Mouse (Mus musculus) erythroblast, embryonic 14.5 days (primary cell): ENCODE results near the gene Uqcc3. TPM values are rescaled to one million over a fixed set of nuclear protein-coding genes. Genes with fewer than 3 reads are reported as not detected.
"Not testable (repeated sequence)": the region's sequence is repeated elsewhere in the genome, so short reads cannot be mapped to it uniquely, and the experiment has no call there.

Experiments
- H3K27me3 ChIP-seq: 2 replicates; pipeline ENCODE4 v1.6.1; 2012; ENCODE audit warnings: inconsistent platforms; ENCODE audit not compliant: control insufficient read depth
- H3K36me3 ChIP-seq: 2 replicates; pipeline ENCODE4 v1.6.1; 2012; ENCODE audit warnings: mild to moderate bottlenecking, inconsistent platforms; ENCODE audit not compliant: control insufficient read depth
- H3K4me1 ChIP-seq: 2 replicates; pipeline ENCODE4 v1.6.1; 2012; ENCODE audit warnings: inconsistent platforms; ENCODE audit not compliant: control insufficient read depth
- H3K4me3 ChIP-seq: replicated peaks from 2 replicates; pipeline ENCODE3; 2012; ENCODE audit warnings: moderate library complexity, mild to moderate bottlenecking, inconsistent platforms
- H3K9me3 ChIP-seq: 2 replicates; pipeline ENCODE4 v1.6.1; 2012; ENCODE audit warnings: low read length, inconsistent platforms, mixed read lengths; ENCODE audit not compliant: control insufficient read depth
- GATA1 ChIP-seq: IDR thresholded peaks from 2 replicates; pipeline ENCODE4 v1.6.1; 2012; ENCODE audit warnings: low read length, inconsistent platforms, mixed read lengths
- TAL1 ChIP-seq: IDR thresholded peaks from 3 replicates; pipeline ENCODE4 v1.6.1; 2012; ENCODE audit warnings: low read length, inconsistent platforms, mixed read lengths
- polyA plus RNA-seq: library from polyadenylated mRNA; stranded (reverse); fragments of >175 nt; gene quantifications from 2 replicates; pipeline ENCODE4 v1.2.3, GENCODE M21; 2012

Gene Uqcc3
- polyA plus RNA-seq, 1 experiment: 3.8 TPM

- H3K9me3 ChIP-seq: peaks cover 3% of the 10 kb centered on the region; the same call in 1 of the 2 replicates
- H3K4me3 ChIP-seq: peak within 1 kb of the TSS; percentile 70
- H3K36me3 ChIP-seq: peaks cover 68% of the 10 kb centered on the region
- no peak for TF ChIP-seq TAL1
- TF ChIP-seq GATA1: no peak
- no peaks in the 10 kb centered on the region for H3K27me3 ChIP-seq
- peaks cover 70% of the 10 kb centered on the region for H3K4me1 ChIP-seq
Measured at GRCm38 (mm10) chr19:8897865-8898495, 17.3 kb upstream of the Uqcc3 start, which contains the start of gene Ganab. Ganab (plus strand) TSS chr19:8898071.

GRCm38 (mm10) chr19:8897211-8897864 is 16.6 kb upstream of the Uqcc3 start:
- peaks cover 74% of the 10 kb centered on the region for H3K4me1 ChIP-seq
- peak overlapping the region; percentile 70 for H3K4me3 ChIP-seq
- H3K27me3 ChIP-seq, H3K9me3 ChIP-seq: not testable (repeated sequence)
- H3K36me3 ChIP-seq: peaks cover 61% of the 10 kb centered on the region

- not testable (repeated sequence) for H3K27me3 ChIP-seq, H3K4me3 ChIP-seq, H3K9me3 ChIP-seq
- H3K36me3 ChIP-seq: peaks cover 56% of the 10 kb centered on the region
- H3K4me1 ChIP-seq: peaks cover 81% of the 10 kb centered on the region
Measured at GRCm38 (mm10) chr19:8896231-8896630, 15.5 kb upstream of the Uqcc3 start.

GRCm38 (mm10) chr19:8895397-8895960 is 14.8 kb upstream of the Uqcc3 start:
- no peak for TF ChIP-seq GATA1
- TF ChIP-seq TAL1: no peak
- Histone ChIP-seq H3K4me1 (peaks cover 84% of the 10 kb centered on the region), H3K9me3 (peaks cover 3% of the 10 kb centered on the region; the same call in 1 of the 2 replicates)

GRCm38 (mm10) chr19:8892829-8893766 is 12.4 kb upstream of the Uqcc3 start, which contains the start of gene Ints5:
Ints5 (plus strand) TSS chr19:8893005.
- peaks cover 3% of the 10 kb centered on the region; the same call in 1 of the 2 replicates for H3K9me3 ChIP-seq
- peaks cover 81% of the 10 kb centered on the region for H3K4me1 ChIP-seq
- peak within 1 kb of the TSS; percentile 85 for H3K4me3 ChIP-seq
- H3K27me3 ChIP-seq: no peaks in the 10 kb centered on the region
- TF ChIP-seq GATA1 (no peak), TAL1 (no peak)
- peaks cover 53% of the 10 kb centered on the region for H3K36me3 ChIP-seq

More at GRCm38 (mm10) chr19:8895397-8895960, 14.8 kb upstream of the Uqcc3 start:
- peaks cover 56% of the 10 kb centered on the region for H3K36me3 ChIP-seq
- H3K27me3 ChIP-seq: no peaks in the 10 kb centered on the region
- H3K4me3 ChIP-seq: no peak overlapping the region

- H3K36me3 ChIP-seq: peaks cover 20% of the 10 kb centered on the region
- peaks cover 63% of the 10 kb centered on the region for H3K4me1 ChIP-seq
- TF ChIP-seq GATA1 (no peak), TAL1 (no peak)
- no peaks in the 10 kb centered on the region for H3K9me3 ChIP-seq
- peak within 1 kb of the TSS; percentile 72 for H3K4me3 ChIP-seq
- H3K27me3 ChIP-seq: no peaks in the 10 kb centered on the region
Measured at GRCm38 (mm10) chr19:8888511-8889385, 8.0 kb upstream of the Uqcc3 start, which contains the start of the genes 1810009A15Rik and Gm49416. 1810009A15Rik (plus strand) TSS chr19:8888853. Gm49416 (plus strand) TSS chr19:8888926.

- TF ChIP-seq GATA1 (peak; percentile 68), TAL1 (peak; percentile 30; the same call in 1 of the 3 replicates)
- peaks cover 57% of the 10 kb centered on the region for H3K4me1 ChIP-seq
- H3K9me3 ChIP-seq: no peaks in the 10 kb centered on the region
- H3K27me3 ChIP-seq: no peaks in the 10 kb centered on the region
- H3K36me3 ChIP-seq: peaks cover 20% of the 10 kb centered on the region
- peak overlapping the region; percentile 72 for H3K4me3 ChIP-seq
Measured at GRCm38 (mm10) chr19:8887585-8888463, 7.1 kb upstream of the Uqcc3 start.
